Mouse (Mus musculus) CH12.LX (cell line): ENCODE measurements around the gene Gal3st4. TPM values are rescaled to one million over a fixed set of nuclear protein-coding genes. Genes with fewer than 3 reads are reported as not detected.

Source experiments
- DNase-seq: peaks from one replicate; pipeline ENCODE4 v3.0.0-alpha.2; 2013; ENCODE audit errors: extremely low read depth
- H3K27ac ChIP-seq: 2 replicates; pipeline ENCODE4 v1.5.1; 2012; ENCODE audit warnings: low read depth, mild to moderate bottlenecking, control low read depth, moderate library complexity; ENCODE audit not compliant: insufficient read depth
- H3K27me3 ChIP-seq: replicated peaks from 2 replicates; pipeline ENCODE3; 2012; ENCODE audit warnings: inconsistent platforms
- H3K36me3 ChIP-seq, 2 experiments: replicated peaks in 1 of 2; 2 replicates each; pipeline versions ENCODE3 to v1.6.1; 2012; ENCODE audit warnings: inconsistent platforms in 1 of 2, low read length in 1 of 2, mild to moderate bottlenecking in 1 of 2, mixed read lengths in 1 of 2, moderate library complexity in 1 of 2; ENCODE audit not compliant: control insufficient read depth in 1 of 2, insufficient read depth in 1 of 2
- H3K4me1 ChIP-seq, 2 experiments: 2 replicates each; pipeline ENCODE4 v1.6.1; 2012; ENCODE audit warnings: inconsistent platforms in 1 of 2, moderate library complexity in 1 of 2; ENCODE audit not compliant: insufficient read depth in 2 of 2, control insufficient read depth in 1 of 2
- H3K4me2 ChIP-seq: 2 replicates; pipeline ENCODE4 v1.6.1; 2012; ENCODE audit warnings: low read depth, mild to moderate bottlenecking, control low read depth; ENCODE audit not compliant: poor library complexity, insufficient read depth, severe bottlenecking
- H3K4me3 ChIP-seq, 3 experiments: fragments of 150-350 bp in 1 of 3; sonication (generic) in 1 of 3; replicated peaks in 1 of 3; 2 replicates each; pipeline versions ENCODE3 to v1.5.1; 2011 to 2012; ENCODE audit warnings: low read depth in 2 of 3, low read length in 2 of 3, mild to moderate bottlenecking in 2 of 3, moderate library complexity in 2 of 3, control low read depth in 1 of 3, improper control_type of control experiment in 1 of 3, inconsistent platforms in 1 of 3, mixed read lengths in 1 of 3; ENCODE audit not compliant: poor library complexity in 1 of 3
- H3K79me2 ChIP-seq: replicated peaks from 2 replicates; pipeline ENCODE4 v1.6.1; 2012; ENCODE audit warnings: mild to moderate bottlenecking, moderate library complexity; ENCODE audit not compliant: control insufficient read depth, poor library complexity, insufficient read depth, severe bottlenecking; ENCODE audit errors: extremely low read depth
- H3K9ac ChIP-seq: 2 replicates; pipeline ENCODE4 v1.6.1; 2012; ENCODE audit warnings: low read depth, mild to moderate bottlenecking, control low read depth, moderate library complexity; ENCODE audit not compliant: insufficient read depth
- H3K9me3 ChIP-seq: replicated peaks from 2 replicates; pipeline ENCODE3; 2012; ENCODE audit warnings: low read length, inconsistent platforms, mixed read lengths
- CHD2 ChIP-seq: IDR thresholded peaks from 2 replicates; pipeline ENCODE4 v1.6.1; 2011; ENCODE audit warnings: low read length, improper control_type of control experiment
- ELF1 ChIP-seq: IDR thresholded peaks from 2 replicates; pipeline ENCODE4 v1.6.1; 2014; ENCODE audit warnings: low read depth, mild to moderate bottlenecking, inconsistent platforms, low read length, improper control_type of control experiment
- HCFC1 ChIP-seq: IDR thresholded peaks from 2 replicates; pipeline ENCODE4 v1.6.1; 2012; ENCODE audit warnings: low read depth, mild to moderate bottlenecking, inconsistent platforms, low read length, improper control_type of control experiment
- JUND ChIP-seq: conservative IDR thresholded peaks from 2 replicates; pipeline ENCODE4 v1.6.1; 2011; ENCODE audit warnings: low read depth, low read length, improper control_type of control experiment
- MAX ChIP-seq: IDR thresholded peaks from 2 replicates; pipeline ENCODE4 v1.6.1; 2011; ENCODE audit warnings: low read length, improper control_type of control experiment
- MAZ ChIP-seq: IDR thresholded peaks from 2 replicates; pipeline ENCODE4 v1.6.1; 2012; ENCODE audit warnings: low read depth, mild to moderate bottlenecking, inconsistent platforms, low read length, improper control_type of control experiment, moderate library complexity
- MEF2A ChIP-seq: IDR thresholded peaks from 2 replicates; pipeline ENCODE4 v1.6.1; 2014; ENCODE audit warnings: low read depth, mild to moderate bottlenecking, inconsistent platforms, low read length, improper control_type of control experiment, borderline replicate concordance
- MXI1 ChIP-seq: IDR thresholded peaks from 2 replicates; pipeline ENCODE4 v1.6.1; 2011; ENCODE audit warnings: mild to moderate bottlenecking, low read depth, low read length, improper control_type of control experiment
- PAX5 ChIP-seq: IDR thresholded peaks from 2 replicates; pipeline ENCODE4 v1.6.1; 2012; ENCODE audit warnings: low read length, inconsistent platforms, mixed read lengths
- POLR2AphosphoS2 ChIP-seq: IDR thresholded peaks from 2 replicates; pipeline ENCODE4 v1.6.1; 2011; ENCODE audit warnings: low read depth, low read length, improper control_type of control experiment
- RAD21 ChIP-seq: IDR thresholded peaks from 2 replicates; pipeline ENCODE4 v1.6.1; 2011; ENCODE audit warnings: low read depth, mild to moderate bottlenecking, low read length, improper control_type of control experiment, moderate library complexity
- RCOR1 ChIP-seq: conservative IDR thresholded peaks from 2 replicates; pipeline ENCODE4 v1.6.1; 2012; ENCODE audit warnings: low read depth, mild to moderate bottlenecking, inconsistent platforms, low read length, improper control_type of control experiment
- TBP ChIP-seq: conservative IDR thresholded peaks from 2 replicates; pipeline ENCODE4 v1.6.1; 2011; ENCODE audit warnings: low read depth, low read length, improper control_type of control experiment
- USF1 ChIP-seq: IDR thresholded peaks from 2 replicates; pipeline ENCODE4 v1.6.1; 2014; ENCODE audit warnings: low read depth, mild to moderate bottlenecking, inconsistent platforms, low read length, improper control_type of control experiment
- USF2 ChIP-seq: conservative IDR thresholded peaks from 2 replicates; pipeline ENCODE4 v1.6.1; 2011; ENCODE audit warnings: low read depth, low read length, improper control_type of control experiment
- ZKSCAN1 ChIP-seq: IDR thresholded peaks from 2 replicates; pipeline ENCODE4 v1.6.1; 2012; ENCODE audit warnings: low read depth, inconsistent platforms, low read length, improper control_type of control experiment, borderline replicate concordance
- ZNF384 ChIP-seq: IDR thresholded peaks from 2 replicates; pipeline ENCODE4 v1.6.1; 2012; ENCODE audit warnings: low read depth, low read length, improper control_type of control experiment, inconsistent platforms
- dilution Hi-C: fragments of 300-500 bp; cut with MboI; formaldehyde crosslinking; loops from 2 replicates; pipeline ENCODE4 v1.14.3; 2020; ENCODE audit warnings: low sequenced_read_pairs; ENCODE audit not compliant: extremely low pct_unique_long_range_greater_than_20kb, extremely low pct_ligation_motif_present
- in situ Hi-C: fragments of 300-500 bp; cut with MboI; formaldehyde crosslinking; loops from 3 replicates; pipeline ENCODE4 v1.14.3; 2019; ENCODE audit warnings: low sequenced_read_pairs, low pct_ligation_motif_present, low pct_unique_long_range_greater_than_20kb, mixed read lengths
- polyA plus RNA-seq: library from polyadenylated mRNA; unstranded; fragments of >175 nt; gene quantifications from 2 replicates; pipeline ENCODE4 v1.2.1, GENCODE M21; 2012; ENCODE audit warnings: low read depth; ENCODE audit not compliant: insufficient read length
- total RNA-seq, 2 experiments: library from RNA; depleted of rRNA; stranded (reverse); fragments of 300-350 nt in 1 of 2; fragments of >200 nt in 1 of 2; gene quantifications; 2 replicates each; pipeline ENCODE4 v1.2.3; 2012 to 2014

Gene Gal3st4
- total and polyA plus RNA-seq, 3 experiments, result 0.21 TPM; not detected in 2

DNA sequence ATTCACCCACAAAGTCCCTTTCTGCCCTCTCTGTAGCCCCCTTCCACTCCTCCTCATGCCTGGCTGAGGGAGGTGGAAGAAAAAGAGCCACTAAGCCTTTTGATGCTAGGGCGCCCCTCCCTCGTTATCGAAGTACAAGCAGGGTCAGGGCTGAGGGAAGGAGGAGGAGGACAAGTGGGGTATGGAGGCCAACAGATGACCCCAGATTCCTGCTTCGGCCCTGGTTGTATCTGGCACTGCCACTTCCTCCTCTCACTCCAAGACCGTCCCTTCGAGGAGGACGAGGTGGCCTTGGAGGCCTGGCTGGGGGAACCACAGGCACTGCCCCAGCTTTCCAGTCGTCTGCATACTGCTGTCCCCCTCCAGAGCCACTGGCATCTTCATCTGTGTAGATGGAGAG, 1.5 kb upstream of the Gal3st4 start:
- H3K27ac ChIP-seq, result no peak overlapping the region
- H3K4me2 ChIP-seq, result no peak overlapping the region
- no peak for DNase-seq
- H3K79me2 ChIP-seq, result no peaks in the 10 kb centered on the region
- peaks cover 0 to 5% of the 10 kb centered on the region in 2 experiments; a peak in 2 of 4 replicates for H3K4me1 ChIP-seq
- no peak overlapping the region for H3K9ac ChIP-seq
- H3K4me3 ChIP-seq, result no peak overlapping the region
- TF ChIP-seq HCFC1, result no peak
- no peak for TF ChIP-seq RCOR1
- no peak for TF ChIP-seq TBP
- no peak for TF ChIP-seq POLR2AphosphoS2
- no peak for TF ChIP-seq PAX5
- TF ChIP-seq USF1, result no peak
- no peak for TF ChIP-seq JUND
- no peak for TF ChIP-seq MAZ
- no peak for TF ChIP-seq ELF1
- TF ChIP-seq RAD21, result no peak
- no peak for TF ChIP-seq MEF2A
- TF ChIP-seq USF2, result no peak
- TF ChIP-seq ZNF384, result no peak
- no peak for TF ChIP-seq MAX
- TF ChIP-seq, all 38 proteins: peak for 0
- Histone ChIP-seq H3K27me3 (peaks cover 36% of the 10 kb centered on the region), H3K36me3 (no peaks in the 10 kb centered on the region), H3K9me3 (no peaks in the 10 kb centered on the region)
- in situ Hi-C loops (no loop called here), dilution Hi-C loops (no loop called here)

DNA sequence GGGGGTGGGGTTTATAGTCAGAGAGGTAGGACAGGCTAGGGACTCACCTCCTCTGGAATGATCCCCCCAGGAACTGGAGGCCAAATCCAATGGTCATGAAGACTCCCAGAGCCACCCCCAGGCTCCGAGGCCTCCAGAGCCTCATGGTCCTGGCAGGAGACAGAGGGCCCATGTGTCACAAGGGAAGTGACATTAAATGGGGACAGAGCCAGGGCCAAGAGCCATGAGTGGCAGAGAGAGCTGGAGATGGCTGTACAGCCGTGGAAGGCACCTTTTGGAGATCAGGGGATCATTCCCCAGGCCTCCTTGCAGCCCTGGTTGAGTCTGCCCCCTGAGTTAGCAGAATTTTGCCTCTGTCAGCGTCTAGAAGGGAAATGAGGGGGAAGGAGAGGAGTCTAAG, 1.4 kb downstream of the Gal3st4 start:
- H3K9me3 ChIP-seq, result no peaks in the 10 kb centered on the region
- DNase-seq, result no peak
- H3K27me3 ChIP-seq, result peaks cover 27% of the 10 kb centered on the region
- H3K4me3 ChIP-seq, result no peak overlapping the region
- in situ Hi-C loops, result no loop called here
- H3K4me1 ChIP-seq, result peaks cover 0 to 5% of the 10 kb centered on the region in 2 experiments; a peak in 2 of 4 replicates
- TF ChIP-seq CHD2 (no peak), MAZ (no peak), ZKSCAN1 (no peak), USF1 (no peak), MXI1 (no peak)
- TF ChIP-seq, all 38 proteins: peak for 0
- no peak overlapping the region for H3K27ac ChIP-seq
- H3K36me3 ChIP-seq, result peaks cover 0 to 17% of the 10 kb centered on the region in 2 experiments
- dilution Hi-C loops, result no loop called here
- H3K4me2 ChIP-seq, result no peak overlapping the region
- H3K9ac ChIP-seq, result no peak overlapping the region
- no peaks in the 10 kb centered on the region for H3K79me2 ChIP-seq
